Mouse (Mus musculus) urinary bladder, postnatal 36 days (tissue): ENCODE data around the gene Itga1.

Experiments
- DNase-seq, 2 experiments: peaks; one replicate each; pipeline ENCODE4 v3.0.0; 2022; ENCODE audit warnings: low spot score in 2 of 2, mixed read lengths in 1 of 2

Gene Itga1

DNA sequence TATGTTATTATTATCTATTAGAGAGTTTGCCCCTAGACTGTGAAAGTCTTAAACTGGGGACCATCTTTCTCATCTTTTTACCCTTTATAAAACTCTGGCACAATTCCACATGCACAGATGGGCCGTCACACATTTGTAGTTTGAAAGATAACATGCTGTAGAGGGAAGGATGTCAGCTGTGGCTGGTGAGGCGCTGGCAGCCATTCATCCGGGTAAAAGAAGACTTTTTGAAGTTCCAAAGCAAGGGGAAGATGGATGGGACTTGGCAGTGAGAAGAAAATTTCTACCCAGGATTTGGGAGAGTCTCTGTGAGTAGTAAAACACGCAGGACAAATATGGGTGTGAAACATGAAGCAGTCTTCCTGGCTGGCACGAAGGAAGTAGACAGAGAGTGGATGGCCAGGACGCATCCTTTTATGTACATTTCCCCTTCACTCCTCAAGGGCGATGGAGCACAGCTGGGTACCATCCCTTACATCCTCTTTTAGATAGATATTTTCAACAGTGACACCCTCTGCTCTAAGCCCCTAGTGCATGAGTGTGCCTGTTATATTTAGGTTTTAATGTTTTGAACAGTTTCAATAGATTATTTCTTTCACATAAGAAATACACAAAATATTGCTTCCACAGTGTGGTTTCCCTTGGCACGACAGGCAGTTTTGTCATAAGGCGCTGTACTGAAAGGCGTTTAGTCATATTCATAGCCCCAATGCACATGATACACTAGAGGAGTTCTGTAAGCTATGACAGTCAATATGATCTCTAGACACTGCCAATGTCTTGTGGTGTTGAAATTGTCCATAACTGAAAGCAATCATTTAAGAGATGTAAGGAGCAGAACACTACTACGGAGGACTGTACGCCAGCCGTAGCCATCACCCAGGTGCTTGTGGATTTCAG is 50.9 kb downstream of the Itga1 start:
- no peak for DNase-seq

DNA sequence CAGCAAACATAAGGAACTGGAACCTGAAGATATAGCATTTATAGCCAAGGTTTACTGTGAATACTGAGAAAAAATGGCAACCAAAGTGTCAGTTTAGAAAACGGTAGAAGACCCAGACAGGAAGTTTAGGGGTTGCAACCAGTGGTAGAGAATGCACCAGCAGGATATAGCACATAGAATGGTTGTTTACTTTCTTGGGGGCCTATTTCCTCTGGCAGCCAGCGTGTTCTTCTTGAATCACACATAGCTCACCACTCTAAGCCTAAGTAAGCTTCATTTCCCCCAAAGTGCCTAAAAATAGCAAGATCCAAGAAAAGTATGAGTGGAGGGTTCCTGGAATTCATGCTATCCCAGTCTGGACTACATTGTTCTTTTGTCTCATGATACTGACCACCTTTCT is 59.1 kb downstream of the Itga1 start:
- no peak for DNase-seq

DNA sequence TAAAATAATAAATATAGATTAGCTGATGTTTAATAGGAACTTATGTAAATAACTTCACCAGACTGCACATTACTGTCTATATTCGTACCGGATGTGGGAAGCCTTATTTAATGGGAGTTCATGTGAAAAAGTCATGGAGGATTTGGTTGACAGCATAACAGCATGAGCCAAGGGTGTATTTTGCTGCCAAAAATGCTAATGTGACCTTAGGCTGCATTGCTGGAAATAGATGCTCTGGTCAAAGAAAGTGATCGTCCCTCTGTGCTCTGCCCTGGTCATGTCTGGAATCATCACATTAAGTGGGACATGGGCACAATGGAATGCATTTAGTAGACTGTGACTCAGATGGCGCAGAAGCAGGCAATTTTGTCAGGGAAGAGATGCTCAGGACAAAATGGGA is 64.5 kb downstream of the Itga1 start:
- DNase-seq = no peak

DNA sequence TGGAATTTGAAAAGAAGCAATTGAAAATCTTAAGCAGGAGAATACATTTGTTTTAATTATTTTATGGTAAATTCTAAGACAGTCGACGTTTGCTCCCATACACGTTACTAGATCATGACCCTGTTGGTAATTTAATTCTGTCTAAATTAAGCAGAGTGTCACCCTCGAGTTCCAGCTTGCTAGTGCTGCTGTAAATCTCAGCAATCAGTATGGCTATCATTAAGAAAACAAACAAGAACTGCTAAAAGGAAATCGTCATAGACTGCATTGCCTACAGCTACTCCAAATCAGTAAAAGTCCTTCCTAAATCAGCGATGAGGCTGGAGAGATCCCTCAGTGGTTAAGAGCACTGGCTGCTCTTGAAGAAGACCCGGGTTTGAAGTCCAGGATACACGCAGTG is 66.4 kb downstream of the Itga1 start:
- DNase-seq = no peak

DNA sequence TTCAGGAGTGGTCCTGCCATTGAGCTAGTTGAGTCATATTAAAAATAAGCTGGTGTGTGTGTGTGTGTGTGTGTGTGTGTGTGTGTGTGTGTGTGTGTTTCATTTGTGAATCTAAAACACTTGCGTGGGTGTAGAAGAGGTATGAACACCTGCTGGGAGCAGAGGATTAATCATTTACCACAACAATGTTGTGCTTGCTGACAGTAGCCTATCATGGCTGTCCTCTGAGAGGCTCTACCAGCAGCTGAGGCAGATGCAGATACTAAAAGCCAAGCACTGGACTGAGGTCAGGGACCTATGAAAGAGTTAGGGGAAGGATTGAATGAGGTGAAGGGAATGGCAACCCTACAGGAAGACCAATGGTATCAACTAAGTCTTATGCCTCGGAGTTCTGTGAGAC is 68.6 kb downstream of the Itga1 start:
- DNase-seq = no peak

DNA sequence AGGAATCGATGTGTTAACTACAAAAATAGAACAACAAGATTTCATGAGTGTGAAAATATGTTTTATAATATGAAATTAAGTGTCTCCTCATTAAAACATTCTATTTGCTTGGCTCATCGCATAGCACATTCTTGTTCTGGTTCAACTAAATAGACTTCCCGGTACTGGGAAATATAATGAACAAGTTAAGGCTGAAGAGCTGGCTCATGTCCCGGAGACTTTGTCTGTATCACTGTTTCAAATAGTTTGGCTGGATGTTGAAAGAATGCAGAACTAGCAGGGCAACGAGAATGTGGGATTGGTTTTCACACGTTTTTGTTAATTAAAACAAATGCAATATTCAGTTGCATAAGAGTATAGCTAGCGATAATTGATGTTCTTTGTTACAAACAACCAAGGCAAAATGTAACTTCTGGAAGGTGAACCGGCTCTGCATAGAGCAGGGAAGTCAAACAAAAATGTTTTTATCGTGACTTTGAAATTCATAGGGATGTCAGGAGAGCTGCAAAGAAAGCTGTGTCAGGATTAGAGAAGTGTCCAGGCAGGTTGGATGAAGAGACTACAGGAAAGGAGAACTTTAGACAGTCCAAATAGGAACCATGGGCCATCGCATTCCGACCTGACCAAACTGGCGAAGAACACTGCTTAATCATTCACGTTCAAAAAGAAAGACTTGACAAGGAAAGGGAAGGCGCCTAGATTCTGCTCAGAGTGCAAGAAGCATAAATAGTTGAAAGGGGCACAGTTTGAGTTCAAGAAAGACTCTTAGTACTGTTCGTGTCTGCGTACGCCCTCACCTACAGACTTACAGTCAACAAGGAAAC is 70.4 kb downstream of the Itga1 start:
- no peak for DNase-seq

DNA sequence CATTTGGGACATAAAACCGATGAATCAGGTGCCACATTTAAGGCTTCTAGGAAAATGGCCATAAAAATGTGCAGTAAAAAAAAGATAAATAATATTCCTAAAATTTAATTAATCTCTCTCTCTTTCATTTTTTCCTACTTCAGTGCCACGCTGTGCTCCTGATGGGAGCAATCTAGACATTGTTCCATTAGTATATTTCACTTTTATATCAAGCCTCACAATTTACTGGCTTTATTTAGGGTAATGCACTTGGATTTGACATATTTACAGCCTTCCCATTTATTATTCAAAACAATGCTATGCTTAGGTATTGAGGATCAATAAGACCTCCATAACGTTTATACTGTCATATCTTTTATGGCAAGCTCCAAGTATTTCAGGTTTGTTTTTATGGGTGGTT is 76.4 kb downstream of the Itga1 start:
- no peak for DNase-seq

DNA sequence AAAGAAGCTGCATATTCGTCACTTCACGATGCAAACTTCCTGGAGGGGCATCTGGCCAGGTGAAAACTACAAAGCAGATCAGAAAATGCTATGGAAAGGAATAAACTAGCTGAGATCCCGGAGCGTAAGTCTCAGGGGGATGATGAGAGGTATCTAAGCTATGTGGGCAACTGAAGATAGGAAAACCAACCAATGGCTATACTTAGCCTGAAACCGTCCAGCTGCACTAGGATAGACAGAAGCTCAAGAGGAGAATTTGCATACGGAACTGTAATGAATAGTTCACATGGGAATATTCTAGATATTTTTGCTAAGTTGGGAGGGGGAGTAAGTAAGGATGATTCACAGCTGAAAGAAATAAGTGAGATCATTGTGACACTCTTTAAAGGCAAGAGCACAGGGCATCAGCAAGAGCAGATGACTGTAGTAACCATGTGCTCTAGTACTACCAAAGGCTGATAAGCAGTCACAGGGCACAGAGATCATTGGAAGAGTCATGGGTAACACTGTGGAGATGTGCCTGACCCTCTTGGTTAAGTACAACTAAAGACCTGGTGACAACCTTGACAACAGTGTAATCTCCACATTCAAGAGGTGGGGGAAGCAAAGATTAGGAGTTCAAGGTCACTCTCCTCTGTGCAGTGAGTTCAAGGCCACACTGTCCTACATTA is 79.5 kb downstream of the Itga1 start:
- no peak for DNase-seq

DNA sequence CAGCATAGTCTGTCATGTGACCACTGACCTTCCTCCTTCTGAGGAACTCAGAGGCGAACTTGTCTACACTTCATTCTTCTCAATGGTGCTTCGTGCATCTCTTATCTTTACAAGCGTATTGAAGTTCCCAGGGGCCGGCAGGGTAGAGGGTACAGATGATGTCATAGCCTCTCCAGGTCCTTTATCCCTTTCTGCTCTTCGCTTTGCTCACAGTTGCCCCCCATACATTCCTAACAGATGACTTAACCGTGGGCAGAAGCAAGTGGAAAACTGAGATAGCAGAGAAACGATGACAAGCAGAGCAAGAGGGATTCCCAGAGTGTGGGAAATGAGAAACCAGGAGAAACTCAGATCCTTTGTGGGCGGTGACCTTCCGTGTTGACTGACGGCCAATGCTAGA is 80.4 kb downstream of the Itga1 start:
- DNase-seq = no peak

DNA sequence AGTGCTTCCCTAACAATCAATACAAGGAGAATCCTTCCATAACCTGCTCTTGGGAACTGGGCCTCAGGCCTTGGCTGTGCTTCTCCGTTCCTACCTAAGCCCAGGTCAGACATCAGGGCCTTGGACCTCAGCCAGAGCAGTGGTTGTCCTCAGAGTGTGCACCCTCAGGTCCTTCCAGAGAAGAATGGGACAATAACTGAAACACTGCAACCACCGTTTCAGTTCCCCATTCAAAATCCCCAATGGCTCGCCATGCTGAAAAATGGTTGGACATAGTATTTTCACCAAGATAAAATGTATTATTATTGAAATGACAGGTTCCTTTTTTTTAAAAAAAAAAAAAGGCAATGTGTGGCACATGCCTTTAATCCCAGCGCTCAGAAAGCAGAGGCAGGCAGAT is 81.0 kb downstream of the Itga1 start:
- no peak for DNase-seq

DNA sequence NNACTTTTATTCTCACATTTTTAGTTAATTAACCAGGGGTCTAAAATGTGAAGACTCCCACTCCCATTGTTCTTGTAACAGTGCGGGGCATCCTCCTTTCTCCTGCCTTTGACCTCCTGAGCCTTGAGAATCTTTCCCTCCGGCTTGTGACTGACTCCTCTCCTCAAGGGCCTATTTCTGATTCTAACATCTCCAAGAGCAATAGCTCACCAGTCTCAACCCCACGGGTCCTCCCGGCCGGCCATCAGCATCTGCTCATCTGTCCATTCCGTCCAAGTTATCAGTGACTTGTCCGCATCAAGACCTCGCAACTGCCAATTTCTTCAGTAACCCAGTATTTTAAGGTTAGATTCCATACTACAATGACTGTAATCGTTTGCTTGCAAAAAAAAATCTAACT is 84.2 kb downstream of the Itga1 start:
- DNase-seq = no peak

DNA sequence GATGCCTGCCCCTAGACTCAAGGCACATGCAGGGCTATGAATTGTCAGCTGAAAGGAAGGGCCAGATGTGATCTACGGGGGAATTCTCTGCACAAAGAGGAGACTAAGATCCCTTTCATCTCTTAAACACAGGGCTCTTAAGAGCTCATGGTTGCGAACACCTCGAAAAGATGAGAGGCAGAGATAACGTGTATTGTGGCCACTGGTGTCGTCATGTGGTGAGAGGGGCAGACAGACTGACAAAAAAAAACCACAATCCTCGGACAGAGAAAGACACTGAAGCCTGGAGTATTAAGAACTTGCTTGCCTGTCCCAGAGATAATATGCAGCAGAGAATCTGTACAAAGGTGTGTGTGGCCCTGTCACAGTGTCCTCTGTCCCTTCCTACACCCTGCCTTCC is 90.2 kb downstream of the Itga1 start:
- no peak for DNase-seq

DNA sequence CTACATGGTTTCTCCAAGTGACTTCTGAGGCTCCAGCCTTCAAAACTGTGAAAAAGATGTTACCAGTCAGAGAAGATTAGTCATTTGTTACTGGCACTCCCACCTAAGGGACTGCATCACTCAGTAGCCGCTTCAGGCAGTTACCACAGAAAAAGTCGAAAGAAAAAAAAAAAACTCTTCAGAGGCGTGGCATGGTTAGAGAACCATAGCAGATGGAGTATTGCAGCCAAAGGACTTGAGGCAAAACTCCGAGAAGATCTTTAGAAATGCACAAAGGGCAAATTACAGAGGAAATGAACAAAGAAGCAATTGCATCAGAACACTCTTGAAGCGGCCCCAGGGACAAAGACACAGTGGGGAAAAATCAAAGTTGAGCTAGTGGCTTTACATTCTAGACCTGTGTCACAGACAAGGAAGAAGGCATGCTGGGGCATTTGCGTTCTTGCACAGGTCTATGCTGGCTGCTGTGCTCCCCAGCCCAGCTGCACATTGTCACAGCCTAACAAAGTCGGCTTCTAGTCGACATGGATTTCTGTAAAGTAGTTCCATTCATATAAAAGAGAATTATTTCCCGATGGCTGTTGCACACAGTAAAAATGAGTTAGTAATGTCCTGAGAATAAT is 95.4 kb downstream of the Itga1 start:
- no peak for DNase-seq

DNA sequence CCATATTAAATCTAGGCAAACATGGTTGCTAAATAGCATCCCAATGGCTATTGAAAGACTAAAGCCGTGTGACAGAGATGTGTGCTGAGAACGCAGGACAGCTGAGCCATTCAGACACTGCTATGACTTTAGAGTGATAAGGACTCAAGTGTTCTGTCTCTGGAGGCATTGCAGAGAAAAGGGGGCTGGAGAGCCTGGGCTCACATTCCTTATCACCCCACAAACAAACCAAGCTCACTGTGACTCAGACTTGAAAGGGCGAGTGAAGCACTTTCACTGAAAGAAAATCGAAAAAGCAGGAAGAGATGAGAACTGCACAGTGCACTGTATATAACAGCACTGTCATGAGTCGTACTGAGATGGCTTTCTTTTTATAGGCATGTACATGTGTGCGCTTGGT is 96.4 kb downstream of the Itga1 start:
- DNase-seq = no peak

DNA sequence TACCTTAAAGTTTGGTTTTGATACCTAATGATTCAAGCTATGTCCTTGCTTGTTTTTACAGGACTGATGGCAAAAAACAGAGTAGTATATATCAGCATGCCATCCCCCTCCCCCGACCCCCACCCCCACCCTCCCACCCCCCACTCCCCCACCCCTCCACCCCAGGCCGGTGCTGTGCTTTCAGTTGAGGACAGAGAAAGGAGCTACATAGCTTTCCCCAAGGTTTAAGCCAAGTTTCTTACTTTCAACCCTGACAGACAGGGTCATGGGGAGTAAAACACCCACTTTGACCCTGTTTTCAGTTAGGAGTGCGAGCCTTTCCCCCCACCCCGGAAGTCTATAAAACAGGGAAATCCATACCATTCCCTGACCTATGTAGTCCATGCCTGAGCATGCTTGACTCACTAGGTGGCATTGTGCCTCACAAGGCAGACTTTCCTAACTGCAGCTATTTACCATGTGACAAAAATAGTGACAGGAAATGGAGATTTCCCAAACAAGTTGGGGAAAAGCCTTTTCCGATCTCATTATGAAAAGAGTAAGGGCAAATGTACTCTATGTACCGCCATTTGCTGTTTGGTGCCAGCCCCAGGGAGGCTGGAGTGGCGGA is 98.2 kb downstream of the Itga1 start:
- DNase-seq = no peak

DNA sequence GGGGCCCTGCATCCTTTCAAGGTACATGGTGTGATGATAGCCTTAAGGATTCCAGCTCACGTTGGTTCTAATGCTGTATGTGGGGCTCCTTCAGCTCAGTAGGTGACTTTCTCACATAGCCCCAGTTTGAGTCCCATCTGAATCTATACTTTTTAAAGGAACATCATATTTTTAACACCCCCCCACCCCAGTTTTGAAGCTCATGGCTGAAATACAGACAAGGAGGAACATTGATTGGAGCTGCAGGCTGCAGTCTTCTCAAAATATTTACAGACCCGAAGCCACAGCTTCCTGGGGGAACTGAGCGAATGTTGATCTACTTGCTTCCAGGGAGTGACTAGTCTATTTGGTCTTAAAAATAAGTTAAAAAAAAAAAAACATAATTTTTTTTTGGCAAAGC is 98.9 kb downstream of the Itga1 start:
- DNase-seq = no peak

DNA sequence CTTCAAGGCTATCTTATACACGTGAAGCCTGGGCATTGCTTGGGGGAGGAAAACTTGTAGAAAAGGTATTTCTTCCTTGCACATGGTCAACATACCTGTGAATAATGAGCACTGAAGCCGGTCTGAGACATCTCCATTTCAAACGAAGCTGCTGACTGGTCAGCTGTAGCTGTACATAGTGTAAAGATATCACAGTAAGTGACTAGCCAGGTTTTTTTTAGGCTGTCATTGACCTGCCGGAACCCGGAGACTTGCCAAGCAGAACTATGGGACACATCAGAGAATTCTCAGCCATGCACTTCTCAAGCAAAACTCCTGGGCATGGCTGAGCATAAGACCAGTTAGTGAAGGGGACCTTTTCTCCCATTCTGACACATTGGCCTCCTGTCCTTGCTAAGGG is 99.6 kb downstream of the Itga1 start:
- no peak for DNase-seq

DNA sequence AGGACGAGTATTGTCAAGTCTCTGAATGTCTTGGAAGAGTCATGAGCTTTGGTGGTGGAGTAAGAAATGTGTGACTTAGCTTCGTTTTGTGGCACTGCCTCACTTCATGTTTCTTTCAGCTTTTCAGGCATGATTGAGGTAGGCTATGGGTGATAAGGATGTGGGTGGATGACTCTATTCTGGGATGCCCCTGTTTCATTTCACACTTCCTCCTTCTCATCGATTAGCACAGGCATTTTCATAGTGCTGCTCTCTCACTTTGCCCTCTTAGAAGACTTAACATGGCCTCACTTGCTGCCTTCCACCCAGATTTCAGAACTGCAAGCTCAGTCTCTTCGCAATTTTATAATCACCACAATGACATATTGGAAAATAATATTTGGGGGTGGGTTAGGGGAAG is 102.2 kb downstream of the Itga1 start:
- no peak for DNase-seq

DNA sequence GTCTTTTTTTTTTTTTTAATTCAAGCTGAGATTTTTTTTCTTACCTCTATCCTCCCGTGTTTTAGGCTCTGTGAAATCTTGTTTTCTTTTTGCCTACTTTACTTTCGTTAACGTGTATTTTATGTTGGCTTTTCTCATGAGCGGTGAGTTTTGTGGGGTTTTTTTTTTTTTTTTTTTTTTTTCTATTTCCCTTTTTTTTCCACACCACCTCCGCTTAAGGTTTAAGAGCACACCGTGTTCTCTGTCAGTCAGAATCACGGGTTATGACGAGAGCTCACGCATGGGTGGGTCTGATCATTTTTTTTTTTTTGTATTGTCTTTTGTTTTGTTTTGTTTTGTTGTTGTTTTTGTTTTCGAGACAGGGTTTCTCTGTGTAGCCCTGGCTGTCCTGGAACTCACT is 103.7 kb downstream of the Itga1 start:
- DNase-seq = no peak

DNA sequence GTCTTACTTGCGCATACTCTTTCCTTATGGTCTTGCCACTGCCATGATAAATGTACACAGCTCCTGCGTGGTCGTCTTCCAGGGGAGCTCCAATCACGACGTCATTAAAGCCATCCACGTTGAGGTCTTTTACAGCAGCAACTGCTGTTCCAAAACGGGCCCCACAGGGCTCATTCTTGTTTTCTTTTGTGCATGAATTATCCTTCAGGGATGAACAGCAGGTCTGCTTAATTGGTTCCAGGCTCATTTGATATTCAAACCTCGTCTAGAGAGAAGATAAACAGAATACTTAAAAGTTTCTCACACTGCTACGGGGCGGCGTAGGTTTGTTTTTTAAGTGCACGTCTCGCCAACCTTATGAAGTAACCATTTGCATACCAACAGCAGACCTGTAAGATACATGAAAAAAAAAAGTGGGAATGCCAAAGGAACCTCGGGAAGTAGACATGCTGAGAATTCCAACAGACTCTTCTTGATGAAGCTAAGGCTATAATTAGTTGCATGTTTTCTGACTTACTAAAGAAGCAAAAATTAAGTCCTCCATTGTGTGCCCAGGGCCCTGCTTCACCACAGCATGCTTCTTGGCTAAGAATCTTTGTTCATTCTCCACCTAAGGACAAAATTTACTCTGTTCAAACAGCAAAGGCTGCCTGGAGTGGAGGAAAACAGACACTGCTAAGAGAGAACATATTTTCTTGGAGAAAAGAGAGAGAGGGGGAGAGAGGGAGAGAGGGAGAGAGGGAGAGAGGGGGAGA is 109.3 kb downstream of the Itga1 start:
- DNase-seq = no peak

DNA sequence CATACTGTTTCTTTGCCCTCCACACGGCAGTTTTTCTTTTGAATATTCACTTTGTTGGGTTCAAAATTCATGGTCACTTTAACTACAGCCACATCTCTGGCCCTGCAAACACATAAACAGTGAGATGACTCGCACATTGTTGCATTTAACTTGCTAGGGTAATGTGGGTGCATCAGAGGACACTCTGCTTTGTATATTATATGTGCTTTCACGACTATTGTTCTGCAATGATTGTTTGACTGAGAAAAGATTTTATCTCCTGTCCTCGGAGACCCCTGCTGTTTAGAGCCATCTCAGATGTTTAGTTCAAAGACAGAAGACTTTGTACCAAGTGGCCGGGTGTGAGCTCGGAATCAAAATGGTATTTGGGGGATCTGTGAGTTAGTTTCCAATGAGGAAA is 114.1 kb downstream of the Itga1 start:
- no peak for DNase-seq
